Mouse (Mus musculus): ENCODE results near the gene Prr5.
A peak's percentile ranks its signal among the peaks of the same experiment; 100 is the strongest.

The Prr5 gene

DNA sequence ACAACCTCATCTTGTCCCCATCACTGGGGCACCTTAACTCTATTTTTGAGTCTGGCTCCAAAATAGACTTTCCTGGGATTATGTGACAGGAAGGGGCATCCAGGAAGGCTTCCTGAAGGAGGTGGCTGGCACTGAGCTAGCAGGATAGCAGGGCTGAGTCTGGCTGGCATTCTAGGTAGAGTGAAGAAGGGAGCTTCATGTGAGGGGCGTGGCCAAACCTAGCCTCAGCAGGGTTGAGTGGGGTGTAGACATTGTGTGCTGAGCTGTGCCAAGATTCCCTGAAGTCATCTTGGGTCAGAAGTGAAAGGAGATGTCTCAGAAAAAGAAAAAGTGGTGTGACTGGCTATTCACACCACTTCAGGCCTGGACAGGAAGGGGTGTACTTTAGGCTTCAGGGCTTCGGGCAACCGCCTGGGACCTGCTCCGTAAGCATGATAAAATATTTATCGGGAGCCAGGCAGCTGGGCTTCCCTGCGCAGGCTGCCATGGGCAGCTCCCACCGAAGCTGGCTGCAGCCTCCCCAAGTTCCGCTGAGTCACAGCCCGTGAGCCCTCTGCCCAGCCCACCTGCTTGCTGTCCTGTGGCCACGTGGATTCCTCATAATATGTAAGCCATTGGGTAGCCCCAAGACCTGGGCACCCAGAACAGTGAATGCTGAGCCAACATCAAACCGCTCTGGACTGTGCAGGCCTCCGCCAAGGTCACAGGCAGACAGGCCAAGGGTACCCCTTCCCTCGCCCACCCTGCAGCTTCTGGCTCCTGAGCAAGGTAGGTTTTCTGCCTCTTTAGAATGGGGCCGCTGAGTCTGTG is at the start of gene Prr5:
Gene Prr5 (plus strand): TSS at position 683 of the 810 bp plus-strand sequence.
- no peak for DNase-seq (ENCODE audit: low spot score)

GRCm38 (mm10) chr15:84620028-84620427 is 49.4 kb upstream of the Prr5 start:
- no peak for DNase-seq (ENCODE audit: low spot score)

- no peak for DNase-seq (ENCODE audit: low spot score)
These were observed 47.5 kb upstream of the Prr5 start for GRCm38 (mm10) chr15:84621722-84622428.

DNA sequence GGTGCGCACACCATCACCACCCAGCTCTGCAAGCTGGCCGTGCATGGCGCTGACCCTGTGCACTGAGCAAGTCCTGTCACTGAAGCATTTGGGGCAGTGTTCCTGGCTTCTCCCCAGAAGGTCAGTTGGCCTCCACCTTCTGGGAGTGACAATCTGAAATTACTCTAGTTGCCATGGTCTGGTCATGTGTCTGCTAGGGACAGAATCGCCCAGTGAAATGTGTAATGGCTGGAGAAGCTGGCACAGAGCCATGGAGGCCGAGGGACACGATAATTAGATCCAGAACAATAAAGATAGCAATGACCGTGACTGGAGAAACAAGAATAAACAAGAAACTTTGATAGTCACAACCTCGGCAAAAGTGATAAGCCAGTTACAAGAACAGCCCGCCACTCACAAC is 44.5 kb upstream of the Prr5 start:
- DNase-seq (ENCODE audit: low spot score) = no peak

GRCm38 (mm10) chr15:84625712-84626414 is 43.6 kb upstream of the Prr5 start:
- peak; percentile 26 for DNase-seq (ENCODE audit: low spot score)

GRCm38 (mm10) chr15:84627308-84627707 is 42.1 kb upstream of the Prr5 start:
- no peak for DNase-seq (ENCODE audit: low spot score)

DNA sequence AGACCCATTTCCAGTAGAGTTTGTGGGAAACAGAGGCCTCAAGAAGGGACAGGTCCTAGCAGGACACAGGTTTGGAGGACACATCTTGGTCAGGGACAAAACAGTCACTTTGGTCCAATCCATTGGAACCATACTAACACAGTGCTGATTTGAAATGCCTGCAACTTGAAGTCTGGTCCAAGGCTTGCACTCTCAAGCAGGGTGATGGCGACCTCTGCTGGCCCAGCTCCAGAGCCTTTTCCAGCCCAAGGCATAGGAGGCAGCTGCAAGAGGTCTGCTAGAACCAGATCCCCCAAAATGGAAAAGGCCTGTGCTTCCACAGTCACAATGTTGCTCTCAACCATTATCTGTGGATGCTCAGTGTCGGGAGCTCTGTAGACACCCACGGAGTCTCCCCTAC is 39.7 kb upstream of the Prr5 start:
- DNase-seq (ENCODE audit: low spot score) = peak; percentile 48

GRCm38 (mm10) chr15:84631560-84631959 is 37.9 kb upstream of the Prr5 start:
- peak; percentile 78 for DNase-seq (ENCODE audit: low spot score)

DNA sequence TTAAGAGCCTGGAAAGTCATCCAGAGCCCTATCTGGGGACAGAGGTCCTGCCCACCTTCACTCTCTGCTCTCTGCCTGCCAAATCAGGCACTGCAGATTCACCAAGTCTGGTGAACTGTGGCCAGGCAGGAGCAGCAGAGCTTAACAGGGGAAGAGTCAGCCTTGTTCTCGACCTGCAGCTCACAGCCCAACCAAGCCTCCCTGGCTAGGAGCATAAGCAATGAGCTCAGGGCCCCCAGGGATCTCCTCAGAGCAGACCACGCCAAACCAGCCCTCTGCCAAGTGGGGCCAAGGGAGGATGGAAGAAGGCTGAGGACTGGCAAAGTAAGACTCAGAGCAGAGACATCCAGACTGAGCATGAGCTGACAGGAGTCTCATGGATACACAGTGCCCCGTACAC is 35.1 kb upstream of the Prr5 start:
- DNase-seq (ENCODE audit: low spot score) = no peak

DNA sequence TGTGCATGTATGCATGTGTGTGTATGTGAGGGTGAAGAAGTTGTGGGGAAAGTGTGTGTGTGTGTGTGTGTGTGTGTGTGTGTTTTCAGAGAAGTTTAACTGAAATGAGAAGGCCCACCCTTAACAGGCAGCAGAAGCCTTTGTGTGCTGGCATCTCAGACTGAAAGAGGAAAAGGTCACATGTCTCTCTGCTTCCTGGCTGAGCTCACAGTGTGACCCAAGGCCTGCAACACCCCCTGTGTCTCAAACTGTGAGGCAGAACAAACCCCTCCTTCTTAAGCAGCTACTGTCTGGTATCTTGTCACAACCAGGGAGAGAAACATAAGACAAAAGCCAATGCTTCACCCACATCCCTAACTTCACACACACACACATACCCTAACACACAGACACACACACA is 31.0 kb upstream of the Prr5 start:
- no peak for DNase-seq (ENCODE audit: low spot score)

GRCm38 (mm10) chr15:84639072-84639450 is 30.4 kb upstream of the Prr5 start:
- DNase-seq (ENCODE audit: low spot score) = no peak

DNA sequence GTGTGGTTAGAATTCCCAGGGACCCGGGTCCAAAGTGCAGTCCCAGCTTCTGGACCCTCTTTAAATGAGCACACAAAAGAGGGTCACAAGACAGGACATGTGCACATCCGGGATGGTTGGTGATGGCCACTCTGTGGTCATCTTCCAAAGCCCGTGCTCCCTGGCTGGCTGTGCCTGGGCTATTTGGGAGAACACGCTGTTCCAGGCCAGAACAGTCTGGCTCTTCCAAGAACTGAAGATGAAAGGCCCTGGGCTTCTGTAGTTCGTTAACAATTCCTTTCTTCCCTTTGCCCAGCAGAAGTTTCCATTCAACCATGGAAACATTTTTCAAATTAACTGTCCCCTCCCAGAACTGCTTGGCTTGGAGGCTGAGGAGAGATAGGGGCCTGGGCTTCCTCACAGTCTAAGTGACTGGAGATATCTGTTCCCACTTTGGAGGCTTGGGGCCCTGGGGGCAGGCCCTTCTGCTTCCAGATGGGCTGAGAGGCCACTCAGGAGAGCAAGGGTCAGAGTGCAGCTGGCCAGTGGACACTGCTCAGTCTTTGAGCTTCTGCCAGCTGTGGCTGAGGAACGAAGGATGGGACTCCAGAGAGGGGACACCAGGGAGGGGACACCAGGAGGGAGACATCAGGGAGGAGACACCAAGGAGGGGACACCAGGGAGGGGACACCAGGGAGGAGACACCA is 29.8 kb upstream of the Prr5 start:
- peak; percentile 65 for DNase-seq (ENCODE audit: low spot score)

- DNase-seq (ENCODE audit: low spot score) = no peak
These were observed 28.7 kb upstream of the Prr5 start for GRCm38 (mm10) chr15:84640722-84641121.

DNA sequence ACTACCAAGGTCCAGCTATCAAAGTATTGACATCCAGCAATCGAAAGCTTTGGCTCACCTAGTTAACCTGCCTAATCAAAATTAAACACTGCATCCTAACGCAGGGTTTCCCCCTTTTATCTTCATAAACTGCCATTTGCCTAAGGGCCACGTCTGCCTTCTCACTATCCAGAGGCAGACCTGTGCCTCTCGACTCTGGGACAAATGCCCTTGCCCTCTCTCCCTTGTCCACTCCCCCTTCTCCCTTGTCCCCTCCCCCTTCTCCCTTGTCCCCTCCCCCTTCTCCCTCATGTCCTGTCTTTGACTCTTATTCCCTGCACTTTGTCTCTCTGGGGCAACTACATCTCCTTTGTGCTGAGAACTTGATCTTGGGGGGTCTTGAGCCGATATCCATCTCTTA is 28.3 kb upstream of the Prr5 start:
- DNase-seq (ENCODE audit: low spot score) = no peak

DNA sequence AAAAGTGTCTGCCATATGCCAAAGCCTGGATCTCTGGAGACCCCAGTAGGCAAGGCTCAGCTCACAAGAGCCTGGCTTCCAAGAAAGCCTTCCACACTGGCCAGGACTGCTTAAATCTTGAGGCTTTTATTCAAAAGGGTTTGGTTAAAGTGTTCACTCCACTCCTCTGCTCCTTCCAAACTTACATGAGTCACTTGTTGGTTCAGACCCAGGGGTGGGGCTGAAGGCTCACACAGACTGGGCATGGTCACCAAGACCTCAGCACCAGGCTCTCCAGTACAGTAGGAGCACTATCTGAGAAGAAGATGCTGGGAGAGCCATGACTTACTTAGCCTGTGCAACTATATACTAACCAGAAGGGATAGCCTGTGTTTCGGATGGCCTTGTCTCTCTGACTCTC is 27.5 kb upstream of the Prr5 start:
- no peak for DNase-seq (ENCODE audit: low spot score)

- DNase-seq (ENCODE audit: low spot score) = peak; percentile 31
These were observed 26.2 kb upstream of the Prr5 start for GRCm38 (mm10) chr15:84643178-84643577.

- no peak for DNase-seq (ENCODE audit: low spot score)
These were observed 17.9 kb upstream of the Prr5 start for GRCm38 (mm10) chr15:84651481-84651880.

DNA sequence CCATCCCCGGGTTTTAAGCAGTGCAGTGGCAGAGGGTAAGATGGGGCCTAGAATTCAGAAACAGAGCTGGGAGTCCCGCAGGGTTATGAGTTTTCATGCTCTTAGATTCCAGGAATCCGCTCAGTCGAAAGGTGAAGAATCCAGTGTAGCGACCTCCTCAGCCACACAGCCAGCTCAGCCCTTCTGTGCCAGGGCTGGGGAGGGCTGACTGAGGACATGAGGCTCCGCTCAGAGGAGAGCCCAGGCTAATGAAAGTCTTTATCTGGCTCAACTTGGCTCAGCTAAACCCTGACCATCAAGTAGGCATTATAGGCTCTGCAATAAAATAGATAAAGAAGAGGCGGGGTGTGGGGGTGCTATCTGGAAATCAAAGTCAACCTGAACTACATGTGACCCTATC is 16.3 kb upstream of the Prr5 start:
- DNase-seq (ENCODE audit: low spot score) = no peak

GRCm38 (mm10) chr15:84653979-84654966 is 15.1 kb upstream of the Prr5 start:
- peak; percentile 93 for DNase-seq (ENCODE audit: low spot score)

GRCm38 (mm10) chr15:84654975-84655374 is 14.4 kb upstream of the Prr5 start:
- no peak for DNase-seq (ENCODE audit: low spot score)

- no peak for DNase-seq (ENCODE audit: low spot score)
These were observed 12.7 kb upstream of the Prr5 start for GRCm38 (mm10) chr15:84656689-84657088.

All from yolk sac, embryonic 10.5 days (tissue).